Mouse (Mus musculus): ENCODE measurements around the gene Gm17268. TPM values are rescaled to one million over a fixed set of nuclear protein-coding genes. Genes with fewer than 3 reads are reported as not detected.

Gm17268 gene
- total and polyA plus RNA-seq, 2 experiments from 2014 or later: not detected

DNA sequence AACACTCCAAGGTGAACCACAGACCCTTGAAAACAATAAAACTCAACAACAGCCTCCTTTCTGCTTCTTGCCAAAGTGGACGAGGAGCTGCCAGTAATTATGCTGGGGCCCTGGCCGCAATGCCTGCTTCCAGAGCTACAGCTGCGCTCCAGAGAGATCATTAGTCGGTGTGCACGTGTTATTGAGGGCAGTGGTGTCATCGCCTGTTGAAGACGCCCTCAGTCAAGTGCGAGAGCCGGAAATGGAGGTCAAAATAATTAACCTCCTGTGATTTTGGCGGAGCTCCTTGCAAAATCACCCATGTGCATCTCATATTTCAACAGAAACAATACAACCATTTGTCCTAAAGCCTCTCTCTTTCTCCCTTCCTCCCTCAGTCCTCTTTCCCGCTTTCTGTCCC, 56.2 kb downstream of the Gm17268 start:
- Histone ChIP-seq H3K9me3 (ENCODE audit: low read length) (no peaks in the 10 kb centered on the region), H3K9ac (replicated peaks; ENCODE audit: low read length, poor library complexity, severe bottlenecking) (no peak overlapping the region), H3K4me1 (ENCODE audit: insufficient read depth, low read length) (no peaks in the 10 kb centered on the region; the same call in 1 of the 2 replicates), H3K27ac (ENCODE audit: low read depth, low read length) (no peak overlapping the region; the same call in 1 of the 2 replicates), H3K36me3 (ENCODE audit: insufficient read depth, low read length) (no peaks in the 10 kb centered on the region), H3K4me2 (ENCODE audit: low read depth, low read length, poor library complexity, severe bottlenecking) (no peak overlapping the region), H3K27me3 (ENCODE audit: insufficient read depth, low read length) (no peaks in the 10 kb centered on the region), H3K4me3 (ENCODE audit: low read depth, low read length) (no peak overlapping the region)
- no peak for TF ChIP-seq CTCF (IDR thresholded peaks at IDR 0.05)
- 61% methylated on average over 11 of the region's 11 CpGs for WGBS
- ATAC-seq (ENCODE audit: low FRiP score): no peak
- DNase-seq (ENCODE audit: low spot score): peak; percentile 40

Other genes with a start within 250 kb of the Gm17268 start
- not detected in 2 replicates for gene 5530401A14Rik, start 177.9 kb downstream of the Gm17268 start, total RNA-seq (2014; rRNA removed)
- gene 5530401A14Rik, start 177.9 kb downstream of the Gm17268 start, polyA plus RNA-seq (2015; fragmentation: Nextera tagmentation; extraction: Ambion mirVana): 0.38 and 0.67 TPM in 2 replicates
- gene Asic2, start 70.1 kb downstream of the Gm17268 start, total RNA-seq (2014; rRNA removed): 60.2 and 63.8 TPM in 2 replicates
- gene Asic2, start 70.1 kb downstream of the Gm17268 start, polyA plus RNA-seq (2015; fragmentation: Nextera tagmentation; extraction: Ambion mirVana): 19.8 and 20.3 TPM in 2 replicates
- gene Ccl2, start 3.0 kb downstream of the Gm17268 start, total RNA-seq (2014; rRNA removed): 0.24 TPM in 1 of 2 replicates, not detected in the other
- gene Ccl2, start 3.0 kb downstream of the Gm17268 start, polyA plus RNA-seq (2015; fragmentation: Nextera tagmentation; extraction: Ambion mirVana): 1.1 and 1.2 TPM in 2 replicates
- 2.0 TPM in 1 of 2 replicates, not detected in the other for gene Ccl7, start 7.2 kb upstream of the Gm17268 start, total RNA-seq (2014; rRNA removed)
- 1.5 and 2.2 TPM in 2 replicates for gene Ccl7, start 7.2 kb upstream of the Gm17268 start, polyA plus RNA-seq (2015; fragmentation: Nextera tagmentation; extraction: Ambion mirVana)
- gene Ccl11, start 19.3 kb upstream of the Gm17268 start, total RNA-seq (2014; rRNA removed): 0.38 TPM in 1 of 2 replicates, not detected in the other
- 0.14 and 0.21 TPM in 2 replicates for gene Ccl11, start 19.3 kb upstream of the Gm17268 start, polyA plus RNA-seq (2015; fragmentation: Nextera tagmentation; extraction: Ambion mirVana)
- gene Ccl12, start 63.3 kb upstream of the Gm17268 start, total RNA-seq (2014; rRNA removed): 0.71 and 1.4 TPM in 2 replicates
- 7.2 and 9.4 TPM in 2 replicates for gene Ccl12, start 63.3 kb upstream of the Gm17268 start, polyA plus RNA-seq (2015; fragmentation: Nextera tagmentation; extraction: Ambion mirVana)
- gene Ccl8, start 76.6 kb upstream of the Gm17268 start, total RNA-seq (2014; rRNA removed): not detected in 2 replicates
- not detected in 2 replicates for gene Ccl8, start 76.6 kb upstream of the Gm17268 start, polyA plus RNA-seq (2015; fragmentation: Nextera tagmentation; extraction: Ambion mirVana)

Measured in midbrain, postnatal 0 days (tissue).